Mouse (Mus musculus) stomach, postnatal 0 days (tissue): ENCODE measurements around the gene Celf2.

ENCODE experiments used
- CTCF ChIP-seq: IDR thresholded peaks from 2 replicates; pipeline ENCODE4 v1.5.1; 2016; ENCODE audit warnings: antibody characterized with exemption, low read depth, mild to moderate bottlenecking, moderate library complexity
- EP300 ChIP-seq: optimal IDR thresholded peaks from 2 replicates; pipeline ENCODE3; 2016; ENCODE audit warnings: antibody characterized with exemption

- TF ChIP-seq CTCF (no peak), EP300 (no peak)
Observed at GRCm38 (mm10) chr2:7179186-7179585, 330.2 kb downstream of the Celf2 start.
